ENCODE assay signal across 21 mouse cellular contexts in the genomic region with DNA sequence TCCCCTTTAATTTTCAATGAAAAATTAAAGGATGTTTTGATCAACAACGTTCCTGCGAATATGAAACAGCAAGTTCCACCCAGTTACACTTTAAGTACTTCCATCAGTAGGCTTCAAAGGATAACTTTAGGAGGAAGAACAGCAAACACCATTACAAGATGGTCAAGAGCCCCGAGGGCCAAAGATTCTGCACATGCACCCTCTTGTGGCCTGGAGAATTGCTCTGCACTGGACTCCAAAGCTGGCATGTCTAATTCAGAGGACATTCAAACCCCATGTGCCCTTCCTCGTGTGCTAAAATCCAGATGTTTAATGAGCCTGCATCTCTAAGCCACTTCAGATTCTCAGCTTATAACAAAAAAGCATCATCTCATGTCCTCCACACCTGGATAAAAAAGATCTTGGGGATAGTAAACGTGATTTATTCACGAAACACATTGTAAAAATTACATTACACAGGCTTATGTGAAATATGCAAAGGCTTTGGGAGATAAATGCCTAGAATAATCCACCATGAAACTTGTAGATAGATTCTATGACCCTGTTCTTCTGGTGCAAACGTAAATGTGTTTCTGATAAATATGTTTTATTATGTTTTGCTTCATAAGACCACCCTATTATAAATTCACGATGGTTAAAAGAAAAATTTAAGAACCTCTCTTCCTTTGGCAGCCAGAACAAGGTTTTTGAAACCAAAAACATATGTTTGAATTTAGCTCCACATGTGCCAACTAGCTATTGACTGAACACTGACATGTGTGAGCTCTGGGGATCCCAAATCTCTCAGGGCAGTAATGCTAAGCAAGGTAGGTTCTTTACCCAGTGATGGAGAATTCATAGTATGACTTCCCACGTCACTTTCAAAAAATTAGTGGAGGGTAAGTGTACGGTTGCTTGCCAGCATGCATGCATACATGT.
A peak's percentile ranks its signal among the peaks of the same experiment; 100 is the strongest.
DNase-seq lines count a peak whose midpoint lies in the region; ATAC-seq and TF ChIP-seq lines count a peak whose summit lies in the region.
"Had no signal": no experiment of that assay in that cellular context is flagged by ENCODE, and none has a peak within 500 bp of the region (broad histone marks: within the 10 kb centered on the region; RNA-seq: fewer than 3 reads in every experiment).

No protein-coding gene starts in this region.

- H3K4me3 ChIP-seq in heart, postnatal 0 days (ENCODE audit: low read depth, low read length), result no peak overlapping the region
- H3K4me3 ChIP-seq in liver, postnatal 0 days (ENCODE audit: low read depth, low read length), result no peak overlapping the region
- H3K4me3 ChIP-seq in limb, embryonic 13.5 days, result no peak overlapping the region
- H3K4me3 ChIP-seq in forebrain, embryonic 10.5 days, result no peak overlapping the region
- H3K4me3 ChIP-seq: erythroblast, embryonic 14.5 days; heart, embryonic 12.5 days; hindbrain, embryonic 10.5 days; limb, embryonic 12.5 days; lung, embryonic 15.5 days had no signal

- CTCF ChIA-PET in Patski (lab: Charles Lee), result no interaction called here

- H3K4me1 ChIP-seq in heart, postnatal 0 days (ENCODE audit: control insufficient read depth, insufficient read depth), result no peaks in the 10 kb centered on the region
- H3K4me1 ChIP-seq in liver, postnatal 0 days (ENCODE audit: insufficient read depth), result no peaks in the 10 kb centered on the region
- H3K4me1 ChIP-seq in limb, embryonic 13.5 days, result peaks cover 11% of the 10 kb centered on the region; the same call in 1 of the 2 replicates
- no peaks in the 10 kb centered on the region for H3K4me1 ChIP-seq in forebrain, embryonic 10.5 days
- H3K4me1 ChIP-seq: heart, embryonic 12.5 days; hindbrain, embryonic 10.5 days; lung, embryonic 15.5 days had no signal

- WGBS in heart, postnatal 0 days, result 74% methylated on average over 10 of the region's 10 CpGs
- 73% methylated on average over 10 of the region's 10 CpGs for WGBS in liver, postnatal 0 days (ENCODE audit: insufficient replicate concordance)
- WGBS in limb, embryonic 13.5 days, result 39% methylated on average over 10 of the region's 10 CpGs
- WGBS in forebrain, embryonic 10.5 days, result 85% methylated on average over 10 of the region's 10 CpGs

- no peak for TF ChIP-seq EP300 in heart, postnatal 0 days (IDR thresholded peaks at IDR 0.05; ENCODE audit: low read depth)
- TF ChIP-seq EP300 in liver, postnatal 0 days (IDR thresholded peaks at IDR 0.05; ENCODE audit: low read depth), result no peak

- H3K27ac ChIP-seq in heart, postnatal 0 days (ENCODE audit: low read depth), result no peak overlapping the region
- no peak overlapping the region for H3K27ac ChIP-seq in liver, postnatal 0 days (ENCODE audit: low read depth)
- H3K27ac ChIP-seq in limb, embryonic 13.5 days, result no peak overlapping the region
- no peak overlapping the region for H3K27ac ChIP-seq in forebrain, embryonic 10.5 days
- H3K27ac ChIP-seq: hindbrain, embryonic 10.5 days; limb, embryonic 12.5 days; lung, embryonic 15.5 days had no signal

- POLR2A ChIA-PET in Patski (lab: Charles Lee), result no interaction called here

- no peaks in the 10 kb centered on the region for H3K9me3 ChIP-seq in heart, postnatal 0 days (replicated peaks; ENCODE audit: control insufficient read depth, low read length)
- no peaks in the 10 kb centered on the region for H3K9me3 ChIP-seq in liver, postnatal 0 days (ENCODE audit: low read length)
- H3K9me3 ChIP-seq in limb, embryonic 13.5 days, result no peaks in the 10 kb centered on the region
- H3K9me3 ChIP-seq in forebrain, embryonic 10.5 days, result no peaks in the 10 kb centered on the region
- H3K9me3 ChIP-seq: heart, embryonic 12.5 days; hindbrain, embryonic 10.5 days; limb, embryonic 12.5 days; lung, embryonic 15.5 days had no signal

- H3K4me2 ChIP-seq in heart, postnatal 0 days (ENCODE audit: low read depth, low read length), result no peak overlapping the region
- no peak overlapping the region for H3K4me2 ChIP-seq in liver, postnatal 0 days (ENCODE audit: low read depth, low read length)
- no peak overlapping the region for H3K4me2 ChIP-seq in limb, embryonic 13.5 days (replicated peaks)
- H3K4me2 ChIP-seq: heart, embryonic 12.5 days; limb, embryonic 12.5 days; lung, embryonic 15.5 days had no signal

- no peak for ATAC-seq in heart, postnatal 0 days (ENCODE audit: insufficient read depth, low read depth)
- ATAC-seq in liver, postnatal 0 days, result no peak
- ATAC-seq in Patski, result no peak
- peak; percentile 36; the same call in 1 of the 2 replicates for ATAC-seq in limb, embryonic 13.5 days (ENCODE audit: low FRiP score, low read depth)
- no peak for ATAC-seq in monocyte, adult 5-6 weeks (replicated peaks; ENCODE audit: insufficient number of reproducible peaks, low FRiP score, low TSS enrichment, poor library complexity, severe bottlenecking)
- ATAC-seq: CD4-positive, CD25-positive, alpha-beta regulatory T cell, adult 4 months; forebrain, embryonic 16.5 days had no signal

- in situ Hi-C loops in Patski (cut with MboI; ENCODE audit: low pct_unique_long_range_greater_than_20kb), result loop anchor here (25.0 kb wide), 1 partner anchor 649 kb away; no protein-coding TSS in a partner anchor

- peak; percentile 45 for TF ChIP-seq CTCF in heart, postnatal 0 days (IDR thresholded peaks at IDR 0.05; ENCODE audit: low read depth)
- TF ChIP-seq CTCF in liver, postnatal 0 days (IDR thresholded peaks at IDR 0.05; ENCODE audit: low read depth), result peak; percentile 26
- peak; percentile 45 for TF ChIP-seq CTCF in Patski (IDR thresholded peaks at IDR 0.05)

- no peak for DNase-seq in heart, postnatal 0 days (ENCODE audit: low spot score)
- no peak for DNase-seq in heart, adult 8-10 months (ENCODE audit: low spot score)
- no peak for DNase-seq in liver, postnatal 0 days
- DNase-seq in liver, result no peak
- no peak for DNase-seq in Patski (ENCODE audit: low read depth, low spot score)
- DNase-seq in forebrain, embryonic 10.5 days (ENCODE audit: extremely low spot score, low spot score), result no peak
- DNase-seq: adrenal gland, postnatal 25 days; cerebellum, postnatal 14 days; gastrocnemius, postnatal 14 days; kidney, adult 11 months; kidney, postnatal 4 days; layer of hippocampus, postnatal 36 days had no signal

- H3K27me3 ChIP-seq in heart, postnatal 0 days (ENCODE audit: control insufficient read depth, insufficient read depth, low read length), result no peaks in the 10 kb centered on the region
- no peaks in the 10 kb centered on the region for H3K27me3 ChIP-seq in liver, postnatal 0 days (ENCODE audit: insufficient read depth, low read length)
- peaks cover 38% of the 10 kb centered on the region for H3K27me3 ChIP-seq in Patski
- H3K27me3 ChIP-seq in limb, embryonic 13.5 days, result 0 out of 2 replicates have a peak, but pooled peaks cover 3% of the 10 kb centered on the region
- no peaks in the 10 kb centered on the region for H3K27me3 ChIP-seq in forebrain, embryonic 10.5 days (ENCODE audit: poor library complexity, severe bottlenecking)
- H3K27me3 ChIP-seq: heart, embryonic 12.5 days; lung, embryonic 15.5 days had no signal

- no peaks in the 10 kb centered on the region for H3K36me3 ChIP-seq in heart, postnatal 0 days (replicated peaks; ENCODE audit: control insufficient read depth, insufficient read depth, low read length)
- H3K36me3 ChIP-seq in liver, postnatal 0 days (replicated peaks; ENCODE audit: insufficient read depth, low read length), result no peaks in the 10 kb centered on the region
- H3K36me3 ChIP-seq in limb, embryonic 13.5 days, result no peaks in the 10 kb centered on the region
- no peaks in the 10 kb centered on the region for H3K36me3 ChIP-seq in forebrain, embryonic 10.5 days (replicated peaks)
- H3K36me3 ChIP-seq: heart, embryonic 12.5 days; hindbrain, embryonic 10.5 days; limb, embryonic 12.5 days; lung, embryonic 15.5 days had no signal

- no peak overlapping the region for H3K9ac ChIP-seq in heart, postnatal 0 days (replicated peaks; ENCODE audit: low read depth, low read length)
- H3K9ac ChIP-seq in liver, postnatal 0 days (replicated peaks), result no peak overlapping the region
- H3K9ac ChIP-seq in limb, embryonic 13.5 days, result no peak overlapping the region
- H3K9ac ChIP-seq: heart, embryonic 12.5 days; limb, embryonic 12.5 days; lung, embryonic 15.5 days had no signal
